Mouse (Mus musculus): ENCODE results near the gene Grin2b.

- no peak for TF ChIP-seq CTCF (IDR thresholded peaks at IDR 0.05; ENCODE audit: borderline replicate concordance, extremely low read depth, insufficient read depth, insufficient read length)
- TF ChIP-seq POLR2A (IDR thresholded peaks at IDR 0.05; ENCODE audit: borderline replicate concordance, extremely low read depth, insufficient read depth, insufficient read length, poor library complexity, severe bottlenecking), result no peak
These were observed 374.9 kb downstream of the Grin2b start for GRCm38 (mm10) chr6:135798202-135798992.

All from brain, embryonic 14.5 days (tissue).